Mouse (Mus musculus): ENCODE results near the gene Eif2ak1.

- TF ChIP-seq MAFK (IDR thresholded peaks at IDR 0.05; ENCODE audit: insufficient read depth, low read depth, low read length) (no peak), ZC3H11A (IDR thresholded peaks at IDR 0.05; ENCODE audit: borderline replicate concordance, low read depth, low read length) (no peak), HCFC1 (IDR thresholded peaks at IDR 0.05; ENCODE audit: borderline replicate concordance, insufficient read depth, low read length) (no peak)
Observed at GRCm38 (mm10) chr5:143916221-143916620, 98.6 kb downstream of the Eif2ak1 start.
